Mouse (Mus musculus): ENCODE measurements at regions not wholly inside any gene's neighbourhood (a gene's known extent, or its start where the extent isn't known, plus 50 kb on each side); places are given as distances from the start of the nearest gene placed in this dataset.
A peak's percentile ranks its signal among the peaks of the same experiment; 100 is the strongest.

DNA sequence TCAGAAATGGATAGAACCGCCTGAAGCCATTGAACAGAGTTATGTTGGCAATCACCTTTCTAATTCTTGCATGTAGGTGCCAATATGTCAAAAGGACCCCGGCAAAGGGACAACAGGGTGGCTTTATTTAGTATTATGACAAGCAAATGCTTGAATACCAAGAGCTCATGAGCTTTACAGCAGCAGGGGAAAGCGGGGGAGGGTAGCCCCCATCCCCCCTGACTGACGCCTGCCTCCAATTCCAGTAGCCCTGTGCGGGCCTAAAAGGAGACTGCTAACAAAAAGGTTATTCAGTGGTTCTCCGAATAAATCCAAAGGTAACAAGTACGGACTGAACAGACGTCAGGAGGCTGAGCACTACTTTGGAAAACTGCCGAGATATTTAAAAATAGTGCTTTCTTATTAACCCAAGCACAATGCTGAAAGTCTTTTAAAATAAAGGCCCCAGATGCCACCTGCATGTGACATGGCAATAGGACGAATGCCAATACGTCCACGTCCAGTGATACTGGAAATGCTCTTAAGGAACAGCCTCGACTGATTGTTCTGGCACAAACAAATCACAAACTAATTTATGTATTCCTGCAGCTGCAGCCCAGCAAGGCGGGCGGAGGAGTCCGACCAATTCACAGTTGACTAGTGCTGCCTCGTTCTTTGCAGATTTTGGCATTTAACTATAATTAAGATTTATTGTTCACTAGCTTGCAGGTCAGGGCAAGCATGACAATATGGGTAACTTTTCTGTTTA lies 771.7 kb upstream of the Car8 start:
- peak overlapping the region; percentile 45 for H3K4me2 ChIP-seq (replicated peaks)
- H3K9me3 ChIP-seq, result no peaks in the 10 kb centered on the region
- no peaks in the 10 kb centered on the region for H3K36me3 ChIP-seq
- peaks cover 37% of the 10 kb centered on the region for H3K4me1 ChIP-seq
- H3K27me3 ChIP-seq, result peaks cover 61% of the 10 kb centered on the region
- H3K27ac ChIP-seq, result peak overlapping the region; percentile 33; the same call in 1 of the 2 replicates
- WGBS, result 30% methylated on average over 17 of the region's 17 CpGs
- H3K4me3 ChIP-seq, result peak overlapping the region; percentile 12; the same call in 1 of the 2 replicates
- ATAC-seq (ENCODE audit: low FRiP score, low read depth), result 0 out of 2 replicates have a peak, but pooled peaks have one; percentile 49
- no peak overlapping the region for H3K9ac ChIP-seq

DNA sequence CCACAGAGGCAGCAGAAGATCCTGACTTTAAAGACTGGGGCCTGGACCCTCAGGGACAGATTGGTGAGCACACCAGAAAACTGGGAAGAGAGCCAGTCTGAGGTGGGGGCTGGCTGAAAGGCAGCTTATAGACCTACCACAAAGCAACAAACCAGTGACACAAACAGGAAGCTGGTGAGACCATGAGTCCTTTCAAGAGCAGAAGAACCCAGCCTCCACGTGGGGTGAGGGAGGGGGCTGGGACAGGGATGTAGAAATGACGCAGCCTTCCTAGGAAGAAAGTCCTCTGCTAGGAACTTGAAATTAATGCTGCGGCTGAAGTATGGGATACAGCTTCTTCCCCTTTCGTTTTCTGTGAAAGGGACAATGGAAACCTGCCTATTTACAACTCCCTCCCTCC lies 770.8 kb upstream of the Car8 start:
- no peaks in the 10 kb centered on the region for H3K9me3 ChIP-seq
- 39% methylated on average over 4 of the region's 4 CpGs for WGBS
- H3K27ac ChIP-seq, result no peak overlapping the region
- no peak for ATAC-seq (ENCODE audit: low FRiP score, low read depth)
- H3K9ac ChIP-seq, result no peak overlapping the region
- H3K4me1 ChIP-seq, result peaks cover 31% of the 10 kb centered on the region
- peak overlapping the region; percentile 45; the same call in 1 of the 2 replicates for H3K4me2 ChIP-seq (replicated peaks)
- no peak overlapping the region for H3K4me3 ChIP-seq
- peaks cover 56% of the 10 kb centered on the region for H3K27me3 ChIP-seq
- H3K36me3 ChIP-seq, result no peaks in the 10 kb centered on the region

DNA sequence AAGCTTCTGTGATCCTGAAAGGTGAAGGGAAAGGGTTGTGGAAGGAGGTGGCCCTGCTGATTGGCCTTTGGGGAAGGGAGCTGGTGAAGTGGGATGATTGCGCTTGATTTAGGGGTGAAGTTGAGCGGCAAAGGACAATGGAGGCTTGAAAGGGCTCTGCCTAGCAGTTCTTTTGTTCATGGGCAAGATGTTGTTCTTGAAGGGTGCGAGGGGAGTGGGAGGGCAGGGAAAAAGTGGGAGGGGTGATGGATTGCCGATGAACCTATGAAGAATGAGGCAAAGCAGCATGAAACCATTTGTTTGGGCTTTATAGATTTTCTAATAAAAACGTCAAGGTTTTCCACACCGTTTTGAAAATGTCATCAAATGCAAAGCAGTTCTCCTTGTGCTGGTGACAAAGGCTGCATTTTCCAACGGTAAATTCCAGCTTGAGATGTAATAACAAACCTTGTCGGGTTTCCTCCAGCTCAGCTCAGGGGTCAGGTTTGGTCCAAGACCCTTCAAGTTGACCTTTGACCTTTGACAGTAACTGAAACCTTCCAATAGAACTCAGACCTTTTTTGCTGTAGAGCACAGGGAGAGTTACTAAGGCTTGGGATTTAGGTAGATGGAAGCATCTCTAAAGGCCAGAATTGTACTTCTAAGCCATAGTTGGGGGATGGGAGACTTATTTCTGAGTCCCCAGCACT lies 767.2 kb upstream of the Car8 start:
- H3K4me3 ChIP-seq, result no peak overlapping the region
- peaks cover 44% of the 10 kb centered on the region for H3K27me3 ChIP-seq
- peaks cover 26% of the 10 kb centered on the region for H3K4me1 ChIP-seq
- H3K9me3 ChIP-seq, result no peaks in the 10 kb centered on the region
- no peak for ATAC-seq (ENCODE audit: low FRiP score, low read depth)
- H3K9ac ChIP-seq, result no peak overlapping the region
- no peak overlapping the region for H3K4me2 ChIP-seq (replicated peaks)
- no peak overlapping the region for H3K27ac ChIP-seq
- WGBS, result 28% methylated on average over 8 of the region's 8 CpGs
- H3K36me3 ChIP-seq, result no peaks in the 10 kb centered on the region

DNA sequence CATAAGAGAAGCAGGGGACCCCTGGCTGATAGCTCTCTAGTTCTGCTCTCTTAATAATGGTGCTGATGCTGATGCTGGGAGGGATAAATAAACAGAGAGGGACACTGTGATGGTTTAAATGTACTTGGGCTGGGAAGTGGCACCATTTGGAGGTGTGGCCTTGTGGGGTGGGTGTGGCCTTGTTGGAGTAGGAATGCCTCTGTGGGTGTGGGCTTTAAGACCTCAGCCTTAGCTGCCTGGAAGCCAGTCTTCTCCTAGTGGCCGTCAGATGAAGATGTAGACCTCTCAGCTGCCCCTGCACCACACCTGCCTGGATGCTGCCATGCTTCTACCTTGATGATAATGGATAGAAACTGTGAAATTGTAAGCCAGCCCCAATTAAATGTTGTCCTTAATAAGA lies 765.0 kb upstream of the Car8 start:
- H3K9me3 ChIP-seq, result no peaks in the 10 kb centered on the region
- ATAC-seq (ENCODE audit: low FRiP score, low read depth), result no peak
- H3K9ac ChIP-seq, result no peak overlapping the region
- no peaks in the 10 kb centered on the region for H3K36me3 ChIP-seq
- no peak overlapping the region for H3K4me3 ChIP-seq
- peaks cover 38% of the 10 kb centered on the region for H3K27me3 ChIP-seq
- WGBS, result 88% methylated on average over 1 of the region's 1 CpGs
- H3K4me2 ChIP-seq (replicated peaks), result no peak overlapping the region
- no peak overlapping the region for H3K27ac ChIP-seq
- peaks cover 7% of the 10 kb centered on the region for H3K4me1 ChIP-seq

DNA sequence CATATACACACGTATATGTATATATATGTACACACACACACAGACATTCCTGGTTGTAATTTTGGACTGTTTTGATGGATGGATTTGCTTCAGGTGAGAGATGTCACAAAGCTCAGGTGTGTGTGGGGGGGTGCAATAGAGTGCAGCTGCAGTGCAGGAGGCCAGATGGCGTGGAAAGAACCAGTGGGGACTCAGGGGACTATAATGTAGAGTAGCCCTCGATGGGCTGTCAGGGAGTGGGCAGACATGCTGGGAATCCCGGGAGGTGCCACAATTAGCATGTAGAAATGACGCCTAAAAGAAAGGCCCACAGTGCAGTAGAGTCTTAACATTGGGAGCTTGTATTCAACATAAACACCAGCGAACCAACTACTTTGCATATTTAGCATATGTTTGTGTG lies 763.5 kb upstream of the Car8 start:
- ATAC-seq (ENCODE audit: low FRiP score, low read depth), result no peak
- Histone ChIP-seq H3K9me3 (no peaks in the 10 kb centered on the region), H3K27ac (no peak overlapping the region), H3K27me3 (peaks cover 49% of the 10 kb centered on the region), H3K9ac (no peak overlapping the region), H3K4me1 (peaks cover 7% of the 10 kb centered on the region), H3K36me3 (no peaks in the 10 kb centered on the region), H3K4me3 (no peak overlapping the region), H3K4me2 (replicated peaks) (no peak overlapping the region)
- 72% methylated on average over 6 of the region's 6 CpGs for WGBS

DNA sequence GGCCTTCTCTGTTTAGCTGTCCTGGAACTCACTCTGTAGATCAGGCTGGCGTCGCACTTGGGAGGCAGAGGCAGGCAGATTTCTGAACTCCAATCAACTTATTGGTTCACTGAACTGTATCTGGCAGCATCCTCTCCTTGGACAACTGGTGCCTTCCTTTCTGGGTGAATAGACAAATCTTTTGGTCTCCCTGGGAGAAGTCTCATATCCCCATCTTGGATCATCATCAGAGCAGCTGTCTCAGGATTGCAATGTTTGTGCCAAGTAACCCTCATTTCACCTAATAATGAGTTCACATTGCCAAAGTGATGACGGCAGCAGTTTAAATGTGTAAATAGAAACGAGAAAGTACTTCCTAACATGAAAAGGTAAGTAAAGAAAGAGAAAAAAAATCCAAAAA lies 759.8 kb upstream of the Car8 start:
- WGBS, result 90% methylated on average over 4 of the region's 4 CpGs
- no peak overlapping the region for H3K9ac ChIP-seq
- H3K36me3 ChIP-seq, result no peaks in the 10 kb centered on the region
- no peak for ATAC-seq (ENCODE audit: low FRiP score, low read depth)
- H3K4me3 ChIP-seq, result no peak overlapping the region
- no peak overlapping the region for H3K27ac ChIP-seq
- no peaks in the 10 kb centered on the region for H3K4me1 ChIP-seq
- no peak overlapping the region for H3K4me2 ChIP-seq (replicated peaks)
- H3K9me3 ChIP-seq, result no peaks in the 10 kb centered on the region
- peaks cover 64% of the 10 kb centered on the region for H3K27me3 ChIP-seq

DNA sequence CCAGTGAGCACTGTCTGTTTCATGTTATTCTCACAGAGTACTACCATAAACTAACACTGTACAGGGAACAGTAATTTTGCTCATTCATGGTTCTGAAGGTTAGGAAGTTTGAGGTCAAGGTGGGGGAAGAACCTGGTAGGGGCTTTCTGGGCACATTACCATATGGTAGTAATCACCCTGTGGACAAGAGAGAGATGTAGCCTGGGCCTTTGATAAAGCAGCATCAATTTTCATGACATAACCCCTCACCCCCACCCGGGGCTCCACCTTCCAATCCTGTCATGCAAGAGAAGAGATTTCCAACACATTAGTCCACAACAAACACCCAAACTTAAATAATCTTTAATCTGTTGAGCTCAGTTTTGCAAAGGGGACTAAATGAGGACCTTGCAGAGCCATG lies 753.3 kb upstream of the Car8 start:
- ATAC-seq (ENCODE audit: low FRiP score, low read depth), result no peak
- Histone ChIP-seq H3K9ac (no peak overlapping the region), H3K4me1 (peaks cover 13% of the 10 kb centered on the region; the same call in 1 of the 2 replicates), H3K4me2 (replicated peaks) (no peak overlapping the region), H3K27ac (no peak overlapping the region), H3K36me3 (no peaks in the 10 kb centered on the region), H3K4me3 (no peak overlapping the region), H3K27me3 (peaks cover 74% of the 10 kb centered on the region), H3K9me3 (no peaks in the 10 kb centered on the region)
- 66% methylated on average over 1 of the region's 1 CpGs for WGBS

DNA sequence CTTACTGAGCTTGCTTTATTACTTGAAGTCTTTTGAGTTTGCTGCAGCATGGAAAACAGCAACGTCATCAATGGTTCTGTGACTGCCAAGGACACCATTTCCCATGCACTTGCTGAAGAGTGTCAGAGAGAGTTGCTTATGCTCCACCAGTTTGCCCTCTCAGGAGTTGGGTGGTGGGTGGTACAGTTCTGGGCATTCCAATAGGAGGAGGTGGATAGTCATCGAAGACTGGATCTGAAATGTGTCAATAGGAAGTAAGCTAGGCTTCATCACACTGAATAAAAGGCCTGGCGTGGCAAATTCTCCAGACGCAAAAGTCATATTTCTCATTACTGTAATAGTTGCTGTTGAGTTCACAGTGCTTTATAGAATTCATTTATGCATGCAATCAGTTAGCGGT lies 751.7 kb upstream of the Car8 start:
- ATAC-seq (ENCODE audit: low FRiP score, low read depth), result no peak
- H3K4me1 ChIP-seq, result peaks cover 26% of the 10 kb centered on the region
- H3K9me3 ChIP-seq, result no peaks in the 10 kb centered on the region
- no peak overlapping the region for H3K27ac ChIP-seq
- WGBS, result 73% methylated on average over 5 of the region's 5 CpGs
- no peak overlapping the region for H3K9ac ChIP-seq
- no peak overlapping the region for H3K4me3 ChIP-seq
- H3K4me2 ChIP-seq (replicated peaks), result no peak overlapping the region
- H3K27me3 ChIP-seq, result peaks cover 74% of the 10 kb centered on the region
- no peaks in the 10 kb centered on the region for H3K36me3 ChIP-seq

DNA sequence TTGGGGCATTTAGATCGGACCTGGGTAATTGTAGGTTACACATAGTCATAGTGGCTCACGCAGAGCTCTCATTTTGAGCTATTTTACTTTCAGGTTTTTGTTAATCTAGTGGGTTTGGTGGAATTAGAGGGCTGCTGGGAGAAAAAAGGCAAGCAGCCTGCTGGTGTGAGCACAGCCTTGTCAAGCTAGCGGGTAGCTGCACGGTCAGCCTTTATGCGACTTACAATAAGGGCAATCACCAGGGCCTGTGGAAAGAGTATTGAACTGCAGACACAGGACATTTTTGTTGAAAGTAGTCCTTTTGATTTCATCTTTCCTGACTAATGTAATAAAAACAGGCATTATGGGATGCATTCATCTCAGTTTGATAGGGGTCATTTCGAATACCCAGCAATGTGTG lies 750.8 kb upstream of the Car8 start:
- Histone ChIP-seq H3K36me3 (no peaks in the 10 kb centered on the region), H3K4me2 (replicated peaks) (no peak overlapping the region), H3K27me3 (peaks cover 74% of the 10 kb centered on the region), H3K9me3 (no peaks in the 10 kb centered on the region), H3K9ac (no peak overlapping the region), H3K4me1 (peaks cover 26% of the 10 kb centered on the region), H3K27ac (no peak overlapping the region), H3K4me3 (no peak overlapping the region)
- WGBS, result 84% methylated on average over 6 of the region's 6 CpGs
- ATAC-seq (ENCODE audit: low FRiP score, low read depth), result no peak

DNA sequence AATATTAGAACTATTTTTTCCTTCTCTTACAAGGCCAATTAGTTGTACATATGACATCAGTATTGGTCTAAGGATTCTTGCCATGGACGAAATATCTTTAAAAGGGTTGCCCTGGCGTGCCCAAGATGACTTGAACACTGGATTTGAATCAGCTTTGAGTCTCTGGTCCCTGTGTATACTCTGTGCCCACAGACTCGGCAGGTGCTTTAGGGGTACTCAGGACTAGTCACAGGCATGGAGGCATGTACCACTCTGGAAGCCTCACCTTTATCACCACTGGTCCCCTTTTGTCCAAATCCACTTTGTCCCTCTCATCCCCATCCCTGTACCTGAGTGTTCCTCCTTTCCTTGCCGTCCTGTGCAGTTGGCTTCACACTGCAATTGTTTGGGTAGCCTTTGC lies 750.3 kb upstream of the Car8 start:
- Histone ChIP-seq H3K4me3 (no peak overlapping the region), H3K27me3 (peaks cover 77% of the 10 kb centered on the region), H3K4me2 (replicated peaks) (no peak overlapping the region), H3K4me1 (peaks cover 26% of the 10 kb centered on the region), H3K36me3 (no peaks in the 10 kb centered on the region), H3K9me3 (no peaks in the 10 kb centered on the region), H3K9ac (no peak overlapping the region), H3K27ac (no peak overlapping the region)
- no peak for ATAC-seq (ENCODE audit: low FRiP score, low read depth)
- WGBS, result 79% methylated on average over 4 of the region's 4 CpGs

DNA sequence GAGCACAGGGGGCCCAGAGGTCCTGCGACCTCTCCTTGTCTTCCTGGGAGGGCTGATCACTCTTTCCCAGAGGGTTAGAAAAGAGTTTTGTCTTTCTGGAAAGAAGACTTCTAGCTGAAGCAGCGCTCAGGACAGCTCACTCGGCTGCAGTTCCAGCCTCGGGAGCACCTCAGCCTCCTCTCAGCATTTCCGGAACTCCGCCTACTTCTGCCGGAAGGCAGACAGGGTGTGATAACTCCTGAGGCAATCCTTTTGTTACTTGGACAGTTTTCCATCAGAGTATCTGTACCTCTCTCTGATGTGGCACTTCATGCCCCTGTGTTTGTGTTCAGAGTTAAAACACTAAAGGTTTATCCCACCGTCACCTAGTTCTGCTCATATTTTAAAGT lies 749.5 kb upstream of the Car8 start:
- no peaks in the 10 kb centered on the region for H3K9me3 ChIP-seq
- peaks cover 26% of the 10 kb centered on the region for H3K4me1 ChIP-seq
- WGBS, result 48% methylated on average over 8 of the region's 8 CpGs
- ATAC-seq (ENCODE audit: low FRiP score, low read depth), result no peak
- no peak overlapping the region for H3K4me2 ChIP-seq (replicated peaks)
- no peak overlapping the region for H3K9ac ChIP-seq
- no peaks in the 10 kb centered on the region for H3K36me3 ChIP-seq
- peaks cover 77% of the 10 kb centered on the region for H3K27me3 ChIP-seq
- H3K27ac ChIP-seq, result no peak overlapping the region
- no peak overlapping the region for H3K4me3 ChIP-seq

DNA sequence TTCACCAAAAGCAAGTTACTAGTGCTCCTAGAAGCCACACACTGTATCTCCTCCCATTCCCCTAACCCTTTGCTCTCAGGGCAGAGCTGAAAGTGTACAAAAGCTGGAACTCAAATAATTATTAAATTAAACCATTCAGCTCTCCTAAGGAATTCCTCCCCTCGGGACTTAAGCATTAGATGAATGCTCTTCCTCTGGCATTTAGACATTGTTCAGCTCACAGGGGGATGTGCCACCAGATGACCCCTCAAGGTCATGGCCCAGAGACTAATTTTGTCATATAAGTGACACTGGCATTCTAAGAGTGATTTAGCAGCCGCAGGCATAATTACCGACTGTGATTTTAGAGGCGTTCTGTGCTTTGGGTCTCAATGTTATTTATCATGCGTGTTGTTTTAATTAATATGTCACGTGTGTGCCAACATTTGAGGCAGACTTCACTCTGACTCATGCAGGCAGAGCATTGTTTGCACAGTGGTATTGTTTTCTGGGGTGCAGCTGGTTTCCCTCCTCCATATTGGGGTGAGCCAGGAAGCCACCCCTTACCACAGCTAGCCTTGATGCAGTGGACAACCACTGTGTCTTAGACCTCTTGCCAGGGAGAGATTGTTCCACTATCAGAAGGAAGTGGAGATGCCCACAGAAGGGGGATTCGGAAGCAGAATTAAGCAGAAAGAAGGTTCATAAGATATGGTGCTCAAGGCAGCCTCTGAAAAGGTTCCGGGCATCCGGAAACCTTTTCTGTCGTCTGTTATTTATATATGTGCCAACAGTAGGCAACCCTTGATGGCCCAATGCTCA lies 748.9 kb upstream of the Car8 start:
- peaks cover 26% of the 10 kb centered on the region for H3K4me1 ChIP-seq
- H3K4me3 ChIP-seq, result no peak overlapping the region
- ATAC-seq (ENCODE audit: low FRiP score, low read depth), result no peak
- no peaks in the 10 kb centered on the region for H3K36me3 ChIP-seq
- H3K9me3 ChIP-seq, result no peaks in the 10 kb centered on the region
- WGBS, result 36% methylated on average over 10 of the region's 10 CpGs
- H3K9ac ChIP-seq, result no peak overlapping the region
- no peak overlapping the region for H3K27ac ChIP-seq
- peaks cover 77% of the 10 kb centered on the region for H3K27me3 ChIP-seq
- H3K4me2 ChIP-seq (replicated peaks), result no peak overlapping the region

Data from limb, embryonic 13.5 days (tissue).